Mouse (Mus musculus) kidney, postnatal 4 days (tissue): ENCODE measurements at regions not wholly inside any gene's neighbourhood (a gene's known extent, or its start where the extent isn't known, plus 50 kb on each side); places are given as distances from the start of the nearest gene placed in this dataset.
A peak's percentile ranks its signal among the peaks of the same experiment; 100 is the strongest.

Source experiments
- DNase-seq, 2 experiments: peaks; one replicate each; pipeline ENCODE4 v3.0.0; 2021; ENCODE audit warnings: mixed read lengths in 2 of 2

DNA sequence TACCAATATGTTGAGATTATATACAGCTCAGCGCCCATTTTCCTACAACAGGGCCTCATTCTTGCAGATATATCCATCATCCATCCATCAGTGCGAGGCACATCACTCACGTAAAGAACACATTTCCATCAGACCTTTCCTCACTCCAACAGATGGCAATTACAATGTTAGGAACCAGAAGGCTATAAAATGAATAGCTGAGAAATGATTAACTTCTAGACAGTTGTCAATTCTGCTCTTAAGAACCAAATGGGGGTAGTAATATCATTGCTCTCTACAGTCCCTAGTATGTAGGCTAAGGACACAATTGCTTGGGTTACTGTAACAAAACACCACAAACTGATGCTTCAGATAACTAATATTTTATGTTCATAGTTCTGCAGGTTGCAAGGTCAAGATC is 176.1 kb upstream of the Sash1 start:
- no peak for DNase-seq

DNA sequence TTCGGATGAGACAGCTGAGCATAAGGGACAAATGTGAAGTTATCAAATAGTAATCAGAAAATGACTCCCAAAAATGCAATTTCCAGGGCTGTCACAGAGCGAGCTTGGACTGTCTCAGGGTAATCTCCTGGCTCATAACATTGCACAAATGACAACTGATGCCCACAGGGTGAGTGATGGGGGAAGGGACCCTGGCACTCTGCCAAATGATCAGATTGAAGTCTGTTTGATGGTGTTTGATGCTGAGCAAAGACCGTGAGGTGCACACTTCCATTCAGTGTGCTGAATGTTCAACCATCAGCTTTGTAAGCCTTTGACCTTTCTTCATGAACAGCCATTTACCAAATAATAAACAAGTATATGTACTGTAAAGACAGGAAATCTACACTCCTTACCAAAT is 169.4 kb upstream of the Sash1 start:
- DNase-seq = no peak

DNA sequence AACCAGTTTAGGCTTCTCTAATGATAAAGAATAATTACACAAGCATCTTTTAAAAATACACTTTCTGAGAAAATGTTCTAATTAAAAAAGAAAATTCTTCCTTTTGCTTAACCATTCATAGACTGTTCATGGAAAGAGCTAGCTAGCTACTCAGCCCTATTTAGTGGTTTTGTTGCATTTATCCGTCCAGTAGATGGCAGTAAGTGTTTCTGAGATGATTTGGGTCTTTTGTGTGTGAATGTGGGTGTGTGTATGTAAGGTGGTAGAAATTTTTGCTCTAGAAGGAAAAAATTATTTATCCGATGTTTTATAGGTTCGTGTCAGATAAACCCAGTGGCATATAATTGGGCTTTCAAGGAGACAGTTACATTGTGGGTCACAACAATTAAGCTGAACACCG is 167.5 kb upstream of the Sash1 start:
- DNase-seq = no peak

DNA sequence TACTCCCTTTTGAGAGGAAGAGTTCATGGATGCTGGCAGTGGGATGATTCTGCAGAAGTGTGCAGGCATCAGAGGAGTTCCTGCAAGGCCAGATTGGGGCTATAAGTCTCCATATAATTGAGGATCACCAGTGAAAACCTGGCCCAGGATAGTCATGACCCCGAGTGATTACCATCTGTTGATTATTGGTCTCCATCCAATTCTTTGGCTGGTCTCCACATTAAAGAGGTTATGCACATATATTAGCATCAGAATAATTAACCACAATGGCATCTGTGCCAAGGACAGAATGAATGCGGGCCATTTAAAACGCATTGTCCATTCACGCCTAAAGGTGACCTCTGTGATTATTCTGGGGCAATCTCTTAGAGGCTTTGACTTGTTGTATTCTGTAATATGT is 161.5 kb upstream of the Sash1 start:
- no peak for DNase-seq

DNA sequence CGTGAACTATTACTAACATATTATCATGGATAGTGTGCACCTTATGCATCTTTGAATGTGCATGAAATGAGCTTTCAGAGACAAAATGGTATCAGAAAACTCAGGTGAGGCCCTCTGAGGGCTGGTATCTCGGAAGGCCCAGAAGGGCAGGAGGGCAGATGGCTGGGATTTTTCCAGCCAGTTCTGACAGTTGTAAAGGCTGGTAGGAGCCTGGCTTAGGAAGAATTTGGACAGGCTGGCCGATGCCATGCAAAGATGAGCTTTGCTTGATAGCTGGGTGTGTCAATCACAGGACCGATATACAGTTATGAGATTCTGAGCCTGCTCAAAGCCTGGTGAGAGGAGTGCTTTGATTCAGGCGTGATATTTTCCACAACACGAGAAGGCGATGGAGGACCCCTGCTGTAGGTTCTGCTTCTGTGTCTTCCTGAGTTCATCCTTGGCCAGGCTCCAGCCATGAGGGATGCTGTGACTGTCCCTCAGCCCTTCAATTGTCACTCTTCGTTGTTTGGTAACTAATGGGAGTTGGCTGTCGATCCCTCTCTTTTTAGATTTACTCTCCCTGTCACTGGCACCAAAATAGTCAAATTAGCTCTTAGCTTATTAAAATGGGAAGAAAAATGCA is 159.0 kb upstream of the Sash1 start:
- no peak for DNase-seq

DNA sequence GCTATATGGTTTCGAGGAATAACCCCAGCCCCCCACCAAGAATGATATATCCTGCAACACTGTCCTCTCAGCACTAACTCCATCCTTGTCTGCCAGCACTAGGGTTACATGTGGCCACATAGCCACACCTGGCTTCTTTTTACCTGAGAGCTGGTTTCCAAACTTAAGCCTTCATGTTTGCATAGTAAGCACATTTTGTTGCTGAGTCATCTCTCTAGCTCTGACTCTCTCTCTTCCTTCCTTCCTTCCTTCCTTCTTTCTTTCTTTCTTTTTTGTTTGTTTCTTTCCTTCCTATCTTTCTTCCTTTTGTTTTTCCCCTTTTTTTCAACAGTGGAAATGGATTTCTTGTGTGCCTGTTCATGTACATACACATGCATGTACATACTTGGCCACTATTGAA is 157.6 kb upstream of the Sash1 start:
- no peak for DNase-seq

DNA sequence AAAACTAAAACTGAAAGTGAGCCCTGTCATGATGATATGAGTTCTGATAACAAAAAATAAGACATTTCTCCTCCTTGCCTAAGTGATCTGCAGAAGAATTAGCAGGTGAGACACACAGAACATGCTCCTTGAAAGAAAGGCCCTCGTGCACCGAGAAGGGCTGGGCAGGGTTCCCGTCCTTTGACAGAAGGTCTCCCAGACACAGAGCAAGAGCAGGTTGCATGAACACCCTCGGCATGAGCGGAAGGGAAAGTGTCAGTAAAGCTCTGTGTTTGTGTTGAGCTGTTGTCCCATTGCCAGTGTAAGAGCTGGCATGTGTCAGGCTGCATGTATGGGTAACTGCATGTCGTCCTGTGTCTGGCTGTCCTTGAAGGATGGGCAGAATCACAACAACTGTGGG is 144.6 kb upstream of the Sash1 start:
- no peak for DNase-seq

DNA sequence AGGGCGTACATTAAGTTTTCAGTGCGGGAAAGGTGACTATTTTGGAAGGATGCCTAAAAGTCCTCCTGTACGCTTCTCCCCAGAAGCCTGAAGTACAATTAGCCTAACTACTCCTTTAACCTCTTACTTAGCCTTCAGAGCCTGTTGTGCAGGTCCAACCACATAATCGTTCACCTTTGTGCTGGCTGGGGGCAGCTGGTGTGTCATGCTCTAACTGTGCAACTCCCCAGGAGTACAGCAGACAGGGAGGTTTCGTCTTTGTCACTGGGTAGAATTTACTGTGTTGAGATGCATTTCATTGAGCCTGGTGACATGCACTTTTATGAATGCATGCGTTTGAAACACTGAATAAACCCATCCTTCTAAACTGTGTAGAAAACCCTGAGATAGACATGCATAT is 143.6 kb upstream of the Sash1 start:
- no peak for DNase-seq

DNA sequence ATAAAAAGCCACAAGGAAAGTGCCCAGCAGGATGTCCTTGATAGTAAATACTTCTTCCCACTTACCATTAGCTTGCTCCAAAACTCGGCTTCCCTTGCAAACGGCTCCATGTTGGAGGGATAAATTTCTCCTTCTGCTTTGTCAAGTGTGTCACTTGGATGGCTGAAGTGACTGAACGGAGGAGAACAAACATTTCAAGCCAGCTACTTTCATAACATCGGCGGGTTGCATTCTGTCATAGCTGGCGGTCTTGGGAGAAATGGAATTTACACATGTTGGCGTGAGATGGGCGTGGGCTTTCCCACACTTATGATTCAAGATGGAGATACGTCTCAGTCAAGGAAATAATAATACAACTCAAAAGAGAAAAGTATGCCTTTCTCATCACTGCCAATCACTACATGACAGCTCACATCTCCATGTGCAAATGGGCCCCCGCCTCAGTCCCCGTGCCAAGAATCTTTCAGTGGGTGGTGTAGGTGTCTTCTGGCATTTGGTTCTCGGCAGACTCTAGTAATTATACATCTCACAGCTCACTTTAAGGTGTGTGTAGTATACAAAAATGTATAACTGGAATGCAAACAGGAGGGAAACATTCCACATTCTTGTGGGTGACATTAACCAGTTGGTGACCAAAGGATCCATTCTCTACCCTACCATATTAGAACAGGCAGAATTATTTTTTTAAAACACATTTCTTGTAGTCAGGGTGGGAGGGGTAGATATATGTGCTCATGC is 141.4 kb upstream of the Sash1 start:
- DNase-seq = no peak

DNA sequence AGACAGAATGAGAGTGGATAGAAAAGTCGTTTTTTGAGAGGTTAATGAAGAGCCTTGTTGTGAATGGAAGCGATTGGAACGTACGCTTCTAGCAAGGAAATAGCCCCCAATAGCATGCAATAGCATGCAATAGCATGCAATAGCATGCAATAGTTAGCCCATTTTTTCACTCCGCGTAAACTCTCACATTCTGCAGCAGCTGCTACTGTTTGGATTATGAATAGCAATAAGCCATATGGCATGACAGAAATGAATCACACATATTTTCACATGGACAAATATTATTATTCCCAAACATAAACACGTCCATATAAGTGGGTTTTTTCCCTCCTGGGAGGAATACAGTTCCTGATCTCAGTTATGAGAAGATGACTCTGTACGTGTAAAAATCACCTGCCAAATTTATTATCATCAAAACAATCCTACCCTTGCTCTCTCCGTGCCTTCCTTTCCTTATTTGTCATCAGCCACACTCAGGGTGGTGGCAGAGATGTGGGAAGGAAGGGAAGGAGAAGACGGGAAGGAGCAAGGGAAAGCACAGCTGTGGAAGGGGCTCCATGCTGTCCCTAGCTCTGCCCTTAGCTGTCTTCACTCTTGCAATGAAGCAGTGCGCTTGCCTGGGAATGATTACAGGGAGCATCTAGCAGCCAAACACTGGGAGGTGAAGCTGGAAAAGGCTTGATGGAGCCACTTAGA is 129.1 kb upstream of the Sash1 start:
- no peak for DNase-seq

DNA sequence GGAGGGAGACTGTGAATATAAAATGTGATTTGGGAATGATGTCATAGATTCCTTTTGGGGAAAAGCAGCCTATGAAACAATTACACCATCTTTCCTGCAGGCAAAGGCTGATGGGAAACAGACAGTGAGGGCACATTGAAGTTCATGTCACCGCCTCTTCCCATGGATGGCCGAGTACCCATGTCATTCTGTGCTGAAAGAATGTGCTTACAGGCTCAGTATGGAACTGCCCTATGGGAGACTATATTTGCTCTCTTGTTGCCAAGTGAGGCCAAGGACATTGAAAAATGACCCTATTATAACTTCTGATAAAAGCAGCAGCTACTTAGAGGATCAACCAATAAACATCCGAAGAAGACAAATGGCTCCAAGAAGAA is 127.7 kb upstream of the Sash1 start:
- DNase-seq = no peak

DNA sequence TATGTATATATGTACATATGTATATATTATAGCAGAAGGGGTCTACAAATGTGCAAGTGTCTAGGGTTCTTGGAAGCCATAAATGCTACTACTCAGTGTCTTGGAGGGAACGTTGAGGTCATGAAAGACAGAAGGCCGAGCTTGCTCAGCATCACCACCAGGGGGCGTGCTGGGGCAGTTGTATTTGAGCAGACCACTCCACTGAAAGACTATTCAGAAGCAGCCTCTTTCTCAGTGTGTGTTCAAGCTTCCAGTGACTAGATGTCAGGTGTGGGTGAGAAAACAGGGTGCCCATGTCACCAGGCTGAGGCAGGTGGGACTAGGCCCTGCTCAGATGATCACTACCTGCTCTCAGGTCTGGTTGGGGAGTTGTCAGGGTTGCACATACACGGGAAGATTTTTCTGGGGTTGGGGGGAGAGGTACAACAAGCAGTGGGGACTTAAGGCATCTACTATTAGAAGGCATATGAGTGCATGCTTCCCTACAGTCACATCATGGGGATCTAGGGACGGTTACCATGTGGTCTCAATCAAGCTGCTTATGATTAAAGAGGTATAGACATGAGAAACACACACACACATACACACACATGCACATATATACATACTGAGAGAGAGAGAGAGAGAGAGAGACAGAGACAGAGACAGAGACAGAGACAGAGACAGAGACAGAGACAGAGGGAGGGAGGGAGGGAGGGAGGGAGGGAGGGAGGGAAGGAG is 127.1 kb upstream of the Sash1 start:
- peak; percentile 82 to 83 for DNase-seq

DNA sequence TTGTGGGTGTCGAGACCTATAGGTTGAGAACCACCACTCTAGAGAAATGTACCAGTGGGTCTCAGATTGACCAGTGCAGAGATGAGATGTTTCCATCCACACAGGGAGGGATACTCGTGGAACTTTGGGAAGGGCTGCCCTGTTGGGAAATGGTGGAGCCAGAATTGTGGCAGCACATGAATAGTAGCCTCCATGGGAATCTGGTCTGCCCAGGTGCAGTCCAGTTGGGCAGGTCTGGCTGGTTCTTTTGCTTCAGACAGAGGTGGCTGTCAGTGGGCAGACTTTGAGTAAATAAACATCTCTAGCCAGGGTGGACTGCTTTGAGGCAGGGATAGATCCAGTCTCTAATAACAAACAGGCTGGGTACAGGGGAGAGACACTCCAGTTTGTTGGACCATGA is 126.0 kb upstream of the Sash1 start:
- DNase-seq = no peak

DNA sequence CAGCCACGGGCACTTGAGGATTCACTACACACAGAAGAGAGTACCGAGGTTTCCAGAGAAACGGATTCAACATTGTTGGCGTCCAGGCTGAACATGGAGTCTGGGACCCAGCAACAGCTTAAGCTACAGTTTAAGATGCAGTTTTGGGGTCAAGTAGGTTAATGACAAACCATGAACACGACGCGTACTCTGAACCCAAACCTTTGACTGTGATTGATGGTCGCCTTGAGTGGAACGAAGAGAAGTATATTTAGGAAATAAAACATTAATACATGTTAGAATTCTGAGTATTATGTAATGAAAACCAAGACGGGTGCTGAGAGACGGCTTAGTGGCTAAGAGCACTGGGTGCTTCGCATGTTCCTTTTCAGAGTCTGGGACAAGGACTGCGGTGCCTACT is 124.3 kb upstream of the Sash1 start:
- DNase-seq = no peak

DNA sequence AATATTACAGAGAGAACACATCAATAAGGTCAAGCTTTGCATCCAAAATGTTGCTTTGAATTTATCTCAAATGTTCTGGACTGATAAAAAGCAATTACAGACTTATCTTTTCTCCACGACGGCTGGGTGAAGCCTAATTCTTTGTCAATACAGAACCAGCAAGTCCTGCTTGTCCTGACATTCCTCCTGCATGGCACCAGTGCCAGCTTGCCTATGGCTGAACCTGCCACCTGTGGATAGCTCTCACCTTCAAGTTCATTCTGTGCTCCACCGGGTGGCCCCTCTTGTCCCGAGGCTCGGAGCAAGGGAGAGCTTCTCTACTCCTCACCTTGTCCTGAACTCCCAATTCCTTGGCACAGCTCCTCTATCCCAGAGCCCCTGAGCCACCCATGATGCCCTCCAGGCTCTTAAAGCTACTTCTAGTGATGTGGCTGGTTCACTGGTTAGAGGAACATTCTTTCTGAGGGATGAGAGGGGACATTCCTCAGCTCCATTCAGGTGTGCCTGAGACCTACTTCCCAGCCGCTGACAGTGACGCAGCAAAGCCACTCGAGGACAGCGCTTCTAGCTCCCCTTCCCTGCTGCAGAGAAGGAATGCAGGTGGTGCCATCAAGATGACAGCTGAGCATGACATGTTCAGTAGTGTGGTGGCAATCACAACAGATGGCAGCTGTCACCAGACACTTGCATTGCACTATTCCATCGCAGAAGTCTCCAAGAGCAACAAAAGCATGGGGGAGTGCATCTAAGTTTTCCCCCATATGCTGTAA is 119.5 kb upstream of the Sash1 start:
- DNase-seq = peak; percentile 12 to 37

DNA sequence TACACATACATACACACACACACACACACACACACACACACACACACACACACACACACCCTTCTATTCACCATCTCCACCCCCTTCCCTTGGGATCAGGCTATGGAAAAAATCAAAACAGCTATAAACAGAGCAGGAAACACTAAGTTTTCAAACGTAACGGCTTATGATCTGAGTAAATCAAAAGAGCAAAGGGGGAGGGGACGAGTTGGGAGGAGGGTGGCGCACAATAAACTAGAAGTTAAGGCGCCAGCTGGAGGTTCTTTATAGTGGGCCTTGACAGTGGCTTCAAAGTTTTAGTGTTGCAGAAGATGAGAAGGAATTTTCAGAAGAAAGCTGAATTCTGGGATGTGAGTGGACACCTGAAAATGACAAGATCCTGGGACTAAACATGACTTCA is 116.4 kb upstream of the Sash1 start:
- peak in 1 of 2 experiments; percentile 25 for DNase-seq

DNA sequence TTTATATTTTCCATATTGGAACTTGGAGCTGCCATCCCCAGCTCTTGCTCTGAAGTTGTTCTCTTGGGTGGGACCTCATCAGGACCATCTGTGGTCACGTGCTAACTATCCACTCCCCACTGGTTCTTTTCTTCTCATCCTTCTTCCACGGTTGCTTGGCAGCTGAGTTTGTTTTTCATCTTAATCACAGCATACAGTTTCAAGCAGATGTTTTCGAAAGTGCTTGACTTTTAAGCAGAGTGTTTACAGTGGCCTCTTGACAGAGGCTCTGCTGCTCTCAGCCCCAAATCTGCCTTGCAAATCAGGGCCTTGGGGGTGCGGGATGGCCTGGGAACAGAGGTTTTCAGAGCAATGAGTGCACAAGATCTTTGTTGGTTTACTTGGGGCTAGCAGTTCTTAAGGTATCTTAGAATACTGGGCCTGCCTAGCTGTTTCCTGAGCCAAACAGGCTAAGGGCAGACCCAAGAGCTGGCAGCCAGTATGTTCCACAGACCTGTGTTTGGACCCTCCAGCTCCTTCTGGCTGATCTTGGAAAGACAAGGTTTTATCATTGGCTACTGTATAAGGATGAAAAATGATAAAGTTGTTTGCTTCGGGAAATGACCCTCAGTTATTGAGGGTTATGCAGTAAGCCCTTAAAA is 113.0 kb upstream of the Sash1 start:
- DNase-seq = peak; percentile 13 to 37

DNA sequence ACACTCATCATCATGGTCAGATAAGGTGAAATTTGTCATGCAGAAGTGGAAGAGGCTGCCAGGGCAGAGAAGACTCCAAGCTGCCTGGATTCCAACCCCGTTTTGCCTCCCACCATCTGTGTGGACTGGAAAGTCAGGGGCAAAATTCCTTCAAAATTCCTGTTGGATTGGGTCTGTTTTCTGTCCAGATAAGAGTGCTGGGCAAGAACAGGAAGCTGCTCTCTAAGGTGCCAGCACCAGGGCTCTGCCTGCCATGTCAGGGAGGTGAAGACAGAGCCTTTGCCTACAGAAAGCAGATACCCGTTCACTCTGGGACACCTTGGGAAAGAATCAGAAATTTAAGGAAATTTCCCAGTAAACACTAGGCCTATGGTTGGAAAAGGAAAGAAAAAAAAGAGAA is 112.5 kb upstream of the Sash1 start:
- no peak for DNase-seq

DNA sequence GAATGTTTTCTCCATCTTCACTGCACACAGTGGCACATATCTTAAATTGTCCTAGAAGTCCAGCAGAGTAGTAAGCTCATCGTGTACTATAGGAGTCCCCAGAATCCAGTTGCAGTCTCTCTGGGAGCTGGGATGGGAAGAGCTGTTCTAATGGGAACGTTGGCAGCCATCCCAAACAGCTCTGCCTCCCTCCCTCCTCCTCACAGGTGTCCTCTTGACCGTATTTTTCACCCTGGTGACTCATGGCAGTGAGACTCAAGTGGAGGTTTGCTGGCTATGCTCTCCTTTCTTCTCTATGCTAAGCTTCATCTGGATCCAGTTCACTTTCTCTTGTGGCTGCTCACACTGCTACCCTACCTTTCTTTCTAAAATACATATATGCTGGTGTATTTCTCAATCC is 109.2 kb upstream of the Sash1 start:
- DNase-seq = no peak

DNA sequence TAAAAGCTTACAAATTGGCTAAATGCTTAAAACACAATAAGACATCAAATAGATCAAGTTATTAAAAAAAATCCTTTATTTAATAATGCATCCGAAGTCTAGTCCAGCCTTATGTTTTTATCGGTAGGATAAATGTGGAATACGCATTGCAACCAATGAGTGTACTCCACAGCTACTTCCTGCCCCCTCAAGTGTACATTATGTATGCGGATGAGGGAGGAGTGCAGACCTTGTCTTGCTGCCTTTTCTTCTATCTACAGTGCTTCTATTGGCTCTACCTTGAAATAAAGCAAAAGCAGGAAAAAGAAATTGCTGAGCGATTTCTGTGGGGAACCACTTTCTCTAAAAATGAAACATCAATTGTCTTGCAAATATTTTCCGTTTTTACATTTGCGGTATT is 100.5 kb upstream of the Sash1 start:
- DNase-seq = no peak

DNA sequence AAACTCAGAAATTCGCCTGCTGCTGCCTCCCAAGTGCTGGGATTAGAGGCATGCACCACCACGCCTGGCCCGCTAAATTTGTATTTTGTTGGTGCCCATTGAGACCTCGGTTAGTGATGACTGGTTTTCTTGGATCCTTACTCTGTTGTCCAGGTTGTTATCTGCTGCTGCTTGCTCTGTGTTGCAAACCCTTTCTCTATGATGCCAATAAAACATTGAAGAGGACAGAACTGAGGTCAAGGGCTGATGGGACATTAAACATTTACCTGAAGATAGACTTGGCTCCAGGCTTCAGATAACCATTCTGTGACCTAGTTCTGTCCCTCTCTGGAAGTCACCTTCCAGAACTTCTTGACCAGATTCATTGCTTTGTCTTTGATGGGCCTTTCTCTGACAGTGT is 97.5 kb upstream of the Sash1 start:
- no peak for DNase-seq

DNA sequence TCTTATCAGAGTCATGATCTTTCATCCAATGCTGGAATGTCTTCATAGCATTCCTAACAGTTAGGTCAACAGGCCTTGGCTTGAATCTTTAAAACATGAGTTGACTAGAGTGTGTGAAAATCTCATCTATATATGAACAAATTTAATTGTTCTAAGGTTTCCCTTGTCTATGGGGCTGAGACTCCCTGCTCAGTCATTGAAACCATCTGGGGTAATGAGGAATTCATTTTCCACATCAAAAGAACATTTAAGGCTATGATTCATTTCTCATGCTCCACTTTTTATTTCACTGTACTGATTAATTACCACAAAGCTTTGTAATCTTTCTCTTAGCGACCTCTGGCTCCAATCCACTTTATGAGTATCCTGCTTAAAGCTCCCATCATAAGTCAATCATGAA is 94.7 kb upstream of the Sash1 start:
- no peak for DNase-seq
